Comparison of ENCODE assay signal across 14 mouse cellular contexts in genomic region chr12:12317606-12318005, GRCm38 (mm10). TPM values are rescaled to one million over a fixed set of nuclear protein-coding genes. Genes with fewer than 3 reads are reported as not detected.
DNase-seq lines count a peak whose midpoint lies in the region; ATAC-seq and TF ChIP-seq lines count a peak whose summit lies in the region.
"Had no signal": no experiment of that assay in that cellular context is flagged by ENCODE, and none has a peak within 500 bp of the region (broad histone marks: within the 10 kb centered on the region; RNA-seq: fewer than 3 reads in every experiment).

No protein-coding gene starts in this region.

- no peak for DNase-seq in gastrocnemius, adult 2 months
- no peak for DNase-seq in gastrocnemius, adult 8-10 months (ENCODE audit: low spot score in 2 of 2)
- peak; percentile 2 for DNase-seq in right cerebral cortex, postnatal 14 days
- no peak for DNase-seq in right cerebral cortex, postnatal 36 days (ENCODE audit: low spot score in 2 of 2)
- DNase-seq in testis, postnatal 10 days (ENCODE audit: low spot score): no peak
- DNase-seq: liver, embryonic 13.5 days; right cerebral cortex, postnatal 25 days had no signal

- no peaks in the 10 kb centered on the region for H3K36me3 ChIP-seq in intestine, embryonic 16.5 days (ENCODE audit: control insufficient read depth, insufficient read depth, low read length)
- no peaks in the 10 kb centered on the region for H3K36me3 ChIP-seq in intestine, postnatal 0 days (ENCODE audit: control insufficient read depth, insufficient read depth)
- H3K36me3 ChIP-seq in midbrain, embryonic 16.5 days (ENCODE audit: control insufficient read depth, insufficient read depth, low read length): no peaks in the 10 kb centered on the region
- H3K36me3 ChIP-seq: embryonic facial prominence, embryonic 15.5 days; kidney, embryonic 15.5 days; liver, embryonic 13.5 days had no signal

- H3K4me3 ChIP-seq in gastrocnemius, adult 2 months: no peak overlapping the region
- no peak overlapping the region for H3K4me3 ChIP-seq in intestine, embryonic 16.5 days (ENCODE audit: low read length)
- H3K4me3 ChIP-seq in intestine, postnatal 0 days (ENCODE audit: low read depth, low read length): no peak overlapping the region
- H3K4me3 ChIP-seq in midbrain, embryonic 16.5 days (ENCODE audit: low read depth, low read length): no peak overlapping the region
- H3K4me3 ChIP-seq: embryonic facial prominence, embryonic 15.5 days; kidney, embryonic 15.5 days; liver, embryonic 13.5 days had no signal

- no peak for TF ChIP-seq CTCF in gastrocnemius, adult 2 months (IDR thresholded peaks at IDR 0.05)
- TF ChIP-seq CTCF in intestine, postnatal 0 days (IDR thresholded peaks at IDR 0.05; ENCODE audit: low read depth): no peak

- no peak overlapping the region for H3K9ac ChIP-seq in intestine, embryonic 16.5 days (ENCODE audit: low read depth, low read length)
- no peak overlapping the region for H3K9ac ChIP-seq in intestine, postnatal 0 days (ENCODE audit: low read depth, low read length)
- no peak overlapping the region for H3K9ac ChIP-seq in midbrain, embryonic 16.5 days (ENCODE audit: low read depth, low read length)
- H3K9ac ChIP-seq: embryonic facial prominence, embryonic 15.5 days; kidney, embryonic 15.5 days; liver, embryonic 13.5 days had no signal

- peaks cover 6% of the 10 kb centered on the region; the same call in 1 of the 2 replicates for H3K4me1 ChIP-seq in intestine, embryonic 16.5 days (ENCODE audit: control insufficient read depth, insufficient read depth, low read length)
- H3K4me1 ChIP-seq in intestine, postnatal 0 days (replicated peaks; ENCODE audit: control insufficient read depth, insufficient read depth, low read length): no peaks in the 10 kb centered on the region
- peaks cover 21% of the 10 kb centered on the region for H3K4me1 ChIP-seq in midbrain, embryonic 16.5 days (ENCODE audit: control insufficient read depth, insufficient read depth, low read length)
- H3K4me1 ChIP-seq: embryonic facial prominence, embryonic 15.5 days; liver, embryonic 13.5 days had no signal

- H3K4me2 ChIP-seq in intestine, embryonic 16.5 days (ENCODE audit: low read depth, low read length): no peak overlapping the region
- no peak overlapping the region for H3K4me2 ChIP-seq in intestine, postnatal 0 days (replicated peaks; ENCODE audit: low read depth)
- no peak overlapping the region for H3K4me2 ChIP-seq in midbrain, embryonic 16.5 days (ENCODE audit: low read length)
- H3K4me2 ChIP-seq: embryonic facial prominence, embryonic 15.5 days; kidney, embryonic 15.5 days; liver, embryonic 13.5 days had no signal

- ATAC-seq in intestine, embryonic 16.5 days: no peak
- ATAC-seq in intestine, postnatal 0 days: no peak
- ATAC-seq in midbrain, embryonic 16.5 days: no peak

- H3K27ac ChIP-seq in gastrocnemius, adult 2 months: peak overlapping the region; percentile 20; the same call in 1 of the 2 replicates
- 0 out of 2 replicates have a peak overlapping the region, but pooled peaks have one; percentile 56 for H3K27ac ChIP-seq in intestine, embryonic 16.5 days (ENCODE audit: low read length)
- no peak overlapping the region for H3K27ac ChIP-seq in intestine, postnatal 0 days (ENCODE audit: low read depth, low read length)
- peak overlapping the region; percentile 6; the same call in 1 of the 2 replicates for H3K27ac ChIP-seq in midbrain, embryonic 16.5 days (ENCODE audit: low read length)
- H3K27ac ChIP-seq: embryonic facial prominence, embryonic 15.5 days; kidney, embryonic 15.5 days; liver, embryonic 13.5 days; macrophage had no signal

- no peaks in the 10 kb centered on the region for H3K27me3 ChIP-seq in intestine, embryonic 16.5 days (replicated peaks; ENCODE audit: control insufficient read depth, insufficient read depth, low read length)
- H3K27me3 ChIP-seq in intestine, postnatal 0 days (replicated peaks; ENCODE audit: control insufficient read depth, insufficient read depth, low read length): no peaks in the 10 kb centered on the region
- no peaks in the 10 kb centered on the region for H3K27me3 ChIP-seq in midbrain, embryonic 16.5 days (ENCODE audit: control insufficient read depth, insufficient read depth, low read depth, low read length)
- H3K27me3 ChIP-seq: embryonic facial prominence, embryonic 15.5 days; kidney, embryonic 15.5 days; liver, embryonic 13.5 days; Patski had no signal

- intact Hi-C loops in gastrocnemius, adult 2 months (cut with DNase I): loop anchor here (1.0 kb wide), 1 partner anchor 141 kb away; no protein-coding TSS in a partner anchor

- 79% methylated on average over 7 of the region's 7 CpGs for WGBS in intestine, embryonic 16.5 days
- 83% methylated on average over 7 of the region's 7 CpGs for WGBS in intestine, postnatal 0 days
- WGBS in midbrain, embryonic 16.5 days: 63% methylated on average over 7 of the region's 7 CpGs

- H3K9me3 ChIP-seq in intestine, embryonic 16.5 days (ENCODE audit: control insufficient read depth, low read length): no peaks in the 10 kb centered on the region
- no peaks in the 10 kb centered on the region for H3K9me3 ChIP-seq in intestine, postnatal 0 days (ENCODE audit: control insufficient read depth)
- H3K9me3 ChIP-seq in midbrain, embryonic 16.5 days (replicated peaks; ENCODE audit: control insufficient read depth, low read length, poor library complexity, severe bottlenecking): no peaks in the 10 kb centered on the region
- H3K9me3 ChIP-seq: embryonic facial prominence, embryonic 15.5 days; kidney, embryonic 15.5 days; liver, embryonic 13.5 days had no signal

RNA-seq across cellular contexts. Expression of gene Fam49a, which starts 55.7 kb away (rescaled TPM):
- total RNA-seq in gastrocnemius, adult 2 months (2021): 1 to 10 TPM; 5.5 to 6.3 TPM
- total RNA-seq in gastrocnemius, adult 8-10 months (2022): 1 to 10 TPM; 1.2 to 3.4 (median 2.4) TPM
- polyA plus RNA-seq in intestine, embryonic 16.5 days (2015; fragmentation: Nextera tagmentation; extraction: Ambion mirVana): 7.8 and 8.6 TPM in 2 replicates
- polyA plus RNA-seq in intestine, postnatal 0 days (2015; fragmentation: Nextera tagmentation; extraction: Ambion mirVana): 4.2 and 4.4 TPM in 2 replicates
- 68.5 and 72.1 TPM in 2 replicates for polyA plus RNA-seq in midbrain, embryonic 16.5 days (2015; fragmentation: Nextera tagmentation; extraction: Ambion mirVana)
